Mouse (Mus musculus) MEL (cell line): ENCODE measurements at regions not wholly inside any gene's neighbourhood (a gene's known extent, or its start where the extent isn't known, plus 50 kb on each side); places are given as distances from the start of the nearest gene placed in this dataset.

Experiments
- CTCF ChIP-seq, 3 experiments: IDR thresholded peaks in 2 of 3; conservative IDR thresholded peaks in 1 of 3; 2 replicates each; pipeline ENCODE4 v1.5.1; 2011 to 2012; ENCODE audit warnings: low read length in 3 of 3, low read depth in 2 of 3, mild to moderate bottlenecking in 2 of 3, improper control_type of control experiment in 1 of 3, inconsistent platforms in 1 of 3, mixed read lengths in 1 of 3, moderate library complexity in 1 of 3; ENCODE audit not compliant: control insufficient read depth in 1 of 3, insufficient read depth in 1 of 3, poor library complexity in 1 of 3, severe bottlenecking in 1 of 3
- SIN3A ChIP-seq: IDR thresholded peaks from 2 replicates; pipeline ENCODE4 v1.6.1; 2012; ENCODE audit warnings: low read length, improper control_type of control experiment, inconsistent platforms

DNA sequence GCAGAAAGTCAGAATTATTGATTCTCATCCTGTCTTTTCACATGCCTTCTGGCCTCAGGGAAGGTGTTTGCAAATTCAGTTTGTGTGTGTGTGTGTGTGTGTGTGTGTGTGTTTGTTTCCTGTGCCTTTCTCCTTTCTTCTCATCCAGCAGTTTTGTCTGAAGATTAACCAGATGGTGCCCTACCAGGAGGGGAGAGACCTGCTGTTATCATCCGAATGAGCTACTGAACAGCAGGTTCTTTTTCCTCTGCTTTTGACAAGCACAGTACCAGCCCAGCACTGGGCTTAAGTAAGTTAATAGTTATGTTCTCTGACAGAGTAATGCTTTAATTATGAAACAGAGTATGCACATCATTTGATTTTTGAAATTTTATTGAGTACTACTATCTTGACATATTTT lies 176.8 kb upstream of the Tle1 start:
- no peak for TF ChIP-seq CTCF (IDR thresholded peaks at IDR 0.05 in 2 of 3, conservative IDR thresholded peaks at IDR 0.05 in 1 of 3; ENCODE audit: control insufficient read depth in 1 of 3, insufficient read depth in 1 of 3, low read depth in 2 of 3, low read length in 3 of 3, poor library complexity in 1 of 3, severe bottlenecking in 1 of 3)
- no peak for TF ChIP-seq SIN3A
